Mouse (Mus musculus) hindbrain, embryonic 11.5 days (tissue): Measurements from ENCODE around the gene Podn. TPM values are rescaled to one million over a fixed set of nuclear protein-coding genes. Genes with fewer than 3 reads are reported as not detected.
"Not testable (repeated sequence)": the region's sequence is repeated elsewhere in the genome, so short reads cannot be mapped to it uniquely, and the experiment has no call there.

Source experiments
- ATAC-seq: fragments of 200-750 bp; cut with Nextera tagmentation; 2 replicates; pipeline ENCODE4 v1.8.0; 2017; ENCODE audit warnings: mild to moderate bottlenecking, moderate TSS enrichment, moderate library complexity; ENCODE audit not compliant: low FRiP score
- DNase-seq: peaks from one replicate; pipeline ENCODE4 v3.0.0-alpha.2; 2015; ENCODE audit warnings: low spot score
- H3K27ac ChIP-seq: fragments of 300-500 bp; sonication (generic); 2 replicates; pipeline ENCODE4 v1.5.1; 2014; ENCODE audit warnings: mild to moderate bottlenecking, low read depth, low read length
- H3K27me3 ChIP-seq: fragments of 300-500 bp; sonication (generic); 2 replicates; pipeline ENCODE4 v1.6.1; 2014; ENCODE audit warnings: mild to moderate bottlenecking, low read length, moderate library complexity, mixed read lengths; ENCODE audit not compliant: control insufficient read depth, insufficient read depth
- H3K36me3 ChIP-seq: fragments of 300-500 bp; sonication (generic); 2 replicates; pipeline ENCODE4 v1.6.1; 2014; ENCODE audit warnings: mild to moderate bottlenecking, low read length, moderate library complexity, mixed read lengths; ENCODE audit not compliant: control insufficient read depth, insufficient read depth
- H3K4me1 ChIP-seq: fragments of 300-500 bp; sonication (generic); replicated peaks from 2 replicates; pipeline ENCODE4 v1.6.1; 2014; ENCODE audit warnings: low read length, mixed read lengths; ENCODE audit not compliant: control insufficient read depth, insufficient read depth
- H3K4me2 ChIP-seq: fragments of 300-500 bp; sonication (generic); replicated peaks from 2 replicates; pipeline ENCODE4 v1.6.1; 2014; ENCODE audit warnings: mild to moderate bottlenecking, low read depth, low read length
- H3K4me3 ChIP-seq: fragments of 300-500 bp; sonication (generic); 2 replicates; pipeline ENCODE4 v1.5.1; 2014; ENCODE audit warnings: low read depth, low read length
- H3K9ac ChIP-seq: fragments of 300-500 bp; sonication (generic); 2 replicates; pipeline ENCODE4 v1.6.1; 2014; ENCODE audit warnings: low read depth, low read length
- H3K9me3 ChIP-seq: fragments of 300-500 bp; sonication (generic); 2 replicates; pipeline ENCODE4 v1.6.1; 2016; ENCODE audit warnings: low read length; ENCODE audit not compliant: control insufficient read depth
- WGBS: fragments of 180-500 bp; shearing (Covaris S2); extraction: QIAGEN DNeasy Blood & Tissue Kit; methylation state at CpG from one replicate; pipeline ENCODE4 v1.1.7; 2014; 5-methylcytosine and 5-hydroxymethylcytosine counted together
- polyA plus RNA-seq: library from polyadenylated mRNA; unstranded; fragments of >200 nt; fragmentation: Nextera tagmentation; extraction: Ambion mirVana; gene quantifications from 2 replicates; pipeline ENCODE4 v1.2.1, GENCODE M21; 2014

Podn gene
- 0.33 and 0.43 TPM in 2 replicates for polyA plus RNA-seq

DNA sequence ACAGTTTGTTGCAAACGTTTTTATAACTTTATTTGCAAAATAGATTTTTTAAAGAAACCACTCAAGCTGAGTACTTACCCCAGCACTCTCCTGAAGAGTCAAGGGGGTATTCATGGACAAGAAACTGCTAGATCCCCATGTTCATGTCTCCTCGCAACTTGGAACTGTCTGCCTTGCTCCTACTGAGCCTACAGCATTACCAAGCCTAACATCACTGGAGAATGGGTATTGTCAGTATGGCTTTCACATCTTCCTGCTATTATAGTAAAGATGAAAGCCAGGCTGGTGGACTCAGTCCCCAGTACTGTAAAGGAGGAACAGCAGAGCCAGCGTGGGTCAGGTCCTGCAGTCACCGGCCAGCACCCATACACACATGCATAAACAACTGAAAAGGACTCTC lies at the start of gene Podn:
Podn (minus strand) TSS at position 101 of the 400 bp plus-strand sequence.
- DNase-seq (no peak), ATAC-seq (no peak)
- H3K27ac ChIP-seq = no peak within 1 kb of the TSS
- no peak within 1 kb of the TSS for H3K9ac ChIP-seq
- H3K36me3 ChIP-seq = no peaks in the 10 kb centered on the region
- no peaks in the 10 kb centered on the region for H3K27me3 ChIP-seq
- H3K4me2 ChIP-seq = no peak within 1 kb of the TSS
- no peak within 1 kb of the TSS for H3K4me3 ChIP-seq
- H3K4me1 ChIP-seq = no peaks in the 10 kb centered on the region
- 91% methylated on average over 4 of the region's 4 CpGs for WGBS
- no peaks in the 10 kb centered on the region for H3K9me3 ChIP-seq

GRCm38 (mm10) chr4:108145554-108145953 lies 49.3 kb upstream of the Podn start:
- not testable (repeated sequence) for H3K27me3 ChIP-seq, DNase-seq, H3K27ac ChIP-seq, H3K4me2 ChIP-seq, H3K4me1 ChIP-seq, ATAC-seq, H3K9me3 ChIP-seq, H3K4me3 ChIP-seq, H3K36me3 ChIP-seq, H3K9ac ChIP-seq
- WGBS = 38% methylated on average over 3 of the region's 3 CpGs

GRCm38 (mm10) chr4:108144880-108145279 lies 48.6 kb upstream of the Podn start, which contains the start of gene Scp2:
Gene Scp2 (minus strand): TSS chr4:108144998.
- DNase-seq (no peak), ATAC-seq (no peak)
- no peaks in the 10 kb centered on the region for H3K36me3 ChIP-seq
- no peak within 1 kb of the TSS for H3K27ac ChIP-seq
- H3K9ac ChIP-seq = no peak within 1 kb of the TSS
- no peak within 1 kb of the TSS for H3K4me3 ChIP-seq
- H3K9me3 ChIP-seq = no peaks in the 10 kb centered on the region
- no peaks in the 10 kb centered on the region for H3K4me1 ChIP-seq
- WGBS = 92% methylated on average over 1 of the region's 1 CpGs
- H3K4me2 ChIP-seq = no peak within 1 kb of the TSS
- no peaks in the 10 kb centered on the region for H3K27me3 ChIP-seq

GRCm38 (mm10) chr4:108143778-108144177 lies 47.5 kb upstream of the Podn start:
- ATAC-seq = no peak
- H3K27ac ChIP-seq = no peak overlapping the region

DNA sequence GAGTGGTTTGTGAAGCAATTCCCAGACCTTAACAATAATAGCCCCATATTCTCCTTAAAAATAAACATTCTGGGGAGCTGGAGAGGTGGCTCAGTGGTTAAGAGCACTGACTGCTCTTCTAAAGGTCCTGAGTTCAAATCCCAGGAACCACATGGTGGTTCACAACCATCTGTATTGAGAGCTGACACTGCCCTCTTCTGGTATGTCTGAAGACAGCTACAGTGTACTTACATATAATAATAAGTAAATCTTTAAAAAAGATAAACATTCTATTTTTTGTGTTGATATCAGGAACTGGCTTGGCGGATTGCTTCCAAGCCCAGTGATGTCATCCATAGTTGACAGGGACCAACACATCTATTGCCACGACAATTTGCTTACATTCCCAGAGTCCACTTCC lies 46.9 kb upstream of the Podn start:
- 94% methylated on average over 2 of the region's 2 CpGs for WGBS
- not testable (repeated sequence) for H3K4me2 ChIP-seq, H3K9ac ChIP-seq, H3K27ac ChIP-seq, H3K4me1 ChIP-seq, H3K36me3 ChIP-seq, DNase-seq, H3K27me3 ChIP-seq, H3K4me3 ChIP-seq, H3K9me3 ChIP-seq, ATAC-seq

More at GRCm38 (mm10) chr4:108143778-108144177, 47.5 kb upstream of the Podn start:
- no peaks in the 10 kb centered on the region for H3K36me3 ChIP-seq
- H3K4me2 ChIP-seq = no peak overlapping the region
- no peaks in the 10 kb centered on the region for H3K9me3 ChIP-seq
- no peaks in the 10 kb centered on the region for H3K4me1 ChIP-seq
- no peak overlapping the region for H3K9ac ChIP-seq
- no peak for DNase-seq
- no peaks in the 10 kb centered on the region for H3K27me3 ChIP-seq
- H3K4me3 ChIP-seq = no peak overlapping the region

- 91% methylated on average over 5 of the region's 5 CpGs for WGBS
Measured at GRCm38 (mm10) chr4:108136938-108137337, 40.7 kb upstream of the Podn start.

GRCm38 (mm10) chr4:108130452-108130851 lies 34.2 kb upstream of the Podn start:
- Histone ChIP-seq H3K27me3 (no peaks in the 10 kb centered on the region), H3K4me2 (no peak overlapping the region), H3K9me3 (no peaks in the 10 kb centered on the region), H3K4me1 (no peaks in the 10 kb centered on the region), H3K36me3 (no peaks in the 10 kb centered on the region), H3K27ac (no peak overlapping the region), H3K4me3 (no peak overlapping the region), H3K9ac (no peak overlapping the region)
- WGBS = 86% methylated on average over 3 of the region's 3 CpGs
- no peak for ATAC-seq
- DNase-seq = no peak

More at GRCm38 (mm10) chr4:108136938-108137337, 40.7 kb upstream of the Podn start:
- Histone ChIP-seq H3K36me3 (no peaks in the 10 kb centered on the region), H3K27ac (no peak overlapping the region), H3K9ac (no peak overlapping the region), H3K4me1 (no peaks in the 10 kb centered on the region), H3K4me2 (no peak overlapping the region), H3K27me3 (no peaks in the 10 kb centered on the region), H3K9me3 (no peaks in the 10 kb centered on the region), H3K4me3 (no peak overlapping the region)
- DNase-seq = no peak
- no peak for ATAC-seq

- no peak overlapping the region for H3K4me2 ChIP-seq
- H3K9ac ChIP-seq = no peak overlapping the region
- no peak overlapping the region for H3K27ac ChIP-seq
- no peak for DNase-seq
- WGBS = 90% methylated on average over 2 of the region's 2 CpGs
- ATAC-seq = no peak
- H3K4me3 ChIP-seq = no peak overlapping the region
- no peaks in the 10 kb centered on the region for H3K9me3 ChIP-seq
- H3K36me3 ChIP-seq = no peaks in the 10 kb centered on the region
- H3K4me1 ChIP-seq = no peaks in the 10 kb centered on the region
- H3K27me3 ChIP-seq = no peaks in the 10 kb centered on the region
Measured at GRCm38 (mm10) chr4:108128339-108128738, 32.1 kb upstream of the Podn start.

DNA sequence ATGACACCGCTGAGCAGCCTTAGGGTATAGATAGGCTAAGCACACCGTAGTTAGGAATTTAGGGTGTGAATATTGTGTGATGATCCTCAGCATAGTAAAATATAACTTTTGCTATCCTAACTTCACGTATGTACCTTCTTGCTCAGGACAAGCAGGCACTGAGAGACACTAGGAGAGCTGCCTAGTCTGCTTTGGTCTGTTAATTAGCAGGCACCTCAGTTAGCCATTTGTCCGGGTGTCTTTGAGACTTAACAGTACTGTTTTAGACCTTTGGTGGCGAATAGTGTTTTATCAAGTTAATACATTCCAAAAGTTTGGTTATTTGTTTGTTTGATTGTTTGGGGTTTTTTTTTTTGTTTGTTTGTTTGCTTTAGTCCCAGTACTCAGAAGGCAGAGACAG lies 31.3 kb upstream of the Podn start:
- 88% methylated on average over 5 of the region's 5 CpGs for WGBS
- Histone ChIP-seq H3K9ac (no peak overlapping the region), H3K4me1 (no peaks in the 10 kb centered on the region), H3K4me3 (no peak overlapping the region), H3K27me3 (no peaks in the 10 kb centered on the region), H3K36me3 (no peaks in the 10 kb centered on the region), H3K9me3 (no peaks in the 10 kb centered on the region), H3K4me2 (no peak overlapping the region), H3K27ac (no peak overlapping the region)
- no peak for ATAC-seq
- DNase-seq = no peak
